Mouse (Mus musculus): ENCODE measurements around the gene Aasdh. TPM values are rescaled to one million over a fixed set of nuclear protein-coding genes. Genes with fewer than 3 reads are reported as not detected.

Gene Aasdh
- polyA plus RNA-seq, 1 experiment from 2014 or later = 22.9 TPM

- WGBS = 87% methylated on average over 7 of the region's 7 CpGs
- no peak overlapping the region for H3K4me2 ChIP-seq
- no peak overlapping the region for H3K27ac ChIP-seq
- no peaks in the 10 kb centered on the region for H3K4me1 ChIP-seq
- H3K4me3 ChIP-seq = no peak overlapping the region
- H3K9me3 ChIP-seq = no peaks in the 10 kb centered on the region
- no peaks in the 10 kb centered on the region for H3K27me3 ChIP-seq
- ATAC-seq (ENCODE audit: borderline replicate concordance, extremely low read depth, low FRiP score, low TSS enrichment) = no peak
- no peaks in the 10 kb centered on the region for H3K36me3 ChIP-seq
- H3K9ac ChIP-seq = no peak overlapping the region
Observed at GRCm38 (mm10) chr5:76828527-76829240, 76.6 kb downstream of the Aasdh start.

Other genes with a start within 250 kb of the Aasdh start
- 12.2 TPM in 2 replicates for gene C530008M17Rik, start 249.0 kb downstream of the Aasdh start, polyA plus RNA-seq (2015; fragmentation: Nextera tagmentation; extraction: Ambion mirVana)
- 302 and 307 TPM in 2 replicates for gene Paics, start 45.8 kb upstream of the Aasdh start, polyA plus RNA-seq (2015; fragmentation: Nextera tagmentation; extraction: Ambion mirVana)
- 36.1 and 36.9 TPM in 2 replicates for gene Ppat, start 46.1 kb upstream of the Aasdh start, polyA plus RNA-seq (2015; fragmentation: Nextera tagmentation; extraction: Ambion mirVana)
- gene Srp72, start 69.2 kb upstream of the Aasdh start, polyA plus RNA-seq (2015; fragmentation: Nextera tagmentation; extraction: Ambion mirVana) = 83.6 and 87.8 TPM in 2 replicates
- gene Arl9, start 98.5 kb upstream of the Aasdh start, polyA plus RNA-seq (2015; fragmentation: Nextera tagmentation; extraction: Ambion mirVana) = 0.31 TPM in 1 of 2 replicates, not detected in the other
- 0.83 and 0.93 TPM in 2 replicates for gene Thegl, start 110.5 kb upstream of the Aasdh start, polyA plus RNA-seq (2015; fragmentation: Nextera tagmentation; extraction: Ambion mirVana)
- gene Hopx, start 209.6 kb upstream of the Aasdh start, polyA plus RNA-seq (2015; fragmentation: Nextera tagmentation; extraction: Ambion mirVana) = 6.4 and 7.9 TPM in 2 replicates